Mouse (Mus musculus) adrenal gland, postnatal 36 days (tissue): ENCODE measurements around the gene Eef2k. TPM values are rescaled to one million over a fixed set of nuclear protein-coding genes. Genes with fewer than 3 reads are reported as not detected.
"Not testable (repeated sequence)": the region's sequence is repeated elsewhere in the genome, so short reads cannot be mapped to it uniquely, and the experiment has no call there.

Experiments used
- DNase-seq, 2 experiments: peaks; one replicate each; pipeline ENCODE4 v3.0.0; 2021; ENCODE audit warnings: mixed read lengths in 1 of 2
- total RNA-seq, 2 experiments: library from RNA; stranded (reverse); gene quantifications; 2 replicates each; pipeline ENCODE4 v1.2.3; 2021

The Eef2k gene
- total RNA-seq, 2 experiments from 2014 or later, result 25.6 to 51.8 TPM

GRCm38 (mm10) chr7:120936522-120936921 is 93.9 kb downstream of the Eef2k start:
- DNase-seq, result no peak

- DNase-seq, result no peak
Measured at GRCm38 (mm10) chr7:120938206-120938605, 95.6 kb downstream of the Eef2k start.

- DNase-seq, result peak; percentile 6 to 15
Measured at GRCm38 (mm10) chr7:120940343-120940742, 97.7 kb downstream of the Eef2k start.

- DNase-seq, result no peak
Measured at GRCm38 (mm10) chr7:120941214-120941613, 98.6 kb downstream of the Eef2k start.

GRCm38 (mm10) chr7:120942506-120942905 is 99.9 kb downstream of the Eef2k start:
- no peak for DNase-seq

- peak; percentile 43 to 65 for DNase-seq
Measured at GRCm38 (mm10) chr7:120943936-120944509, 101.4 kb downstream of the Eef2k start.

- DNase-seq, result not testable (repeated sequence)
Measured at GRCm38 (mm10) chr7:120953591-120953990, 111.0 kb downstream of the Eef2k start.

Other genes with a start within 250 kb of the Eef2k start
- 100 to 1,000 TPM; 369 to 403 TPM for gene Uqcrc2, start 207.7 kb upstream of the Eef2k start, total RNA-seq
- not detected for gene Pdzd9, start 172.5 kb upstream of the Eef2k start, total RNA-seq
- 10 to 100 TPM; 46.1 TPM for gene Mosmo, start 165.2 kb upstream of the Eef2k start, total RNA-seq
- 1 to 10 TPM; 1.1 to 3.8 TPM for gene Vwa3a, start 103.5 kb upstream of the Eef2k start, total RNA-seq
- gene Gm5737, start 30.5 kb upstream of the Eef2k start, total RNA-seq, result not detected
- gene Polr3e, start 74.9 kb downstream of the Eef2k start, total RNA-seq, result 10 to 100 TPM; 23.1 to 25.9 TPM
- gene Cdr2, start 139.5 kb downstream of the Eef2k start, total RNA-seq, result 10 to 100 TPM in 1 of 2 experiments, 1 to 10 TPM in 1; 4.9 to 15.0 TPM
- not detected for gene Mfsd13b, start 139.7 kb downstream of the Eef2k start, total RNA-seq
- gene Mettl9, start 191.6 kb downstream of the Eef2k start, total RNA-seq, result 100 to 1,000 TPM; 107 to 136 TPM
- 1 to 10 TPM; 1.6 to 2.7 TPM for gene Igsf6, start 231.7 kb downstream of the Eef2k start, total RNA-seq
- under 1 TPM; 0.43 to 0.82 TPM for gene Otoa, start 238.8 kb downstream of the Eef2k start, total RNA-seq